Mouse (Mus musculus): ENCODE data around the gene Rpl36. TPM values are rescaled to one million over a fixed set of nuclear protein-coding genes. Genes with fewer than 3 reads are reported as not detected.

The Rpl36 gene
- polyA plus RNA-seq, 1 experiment = 1,247 TPM

DNA sequence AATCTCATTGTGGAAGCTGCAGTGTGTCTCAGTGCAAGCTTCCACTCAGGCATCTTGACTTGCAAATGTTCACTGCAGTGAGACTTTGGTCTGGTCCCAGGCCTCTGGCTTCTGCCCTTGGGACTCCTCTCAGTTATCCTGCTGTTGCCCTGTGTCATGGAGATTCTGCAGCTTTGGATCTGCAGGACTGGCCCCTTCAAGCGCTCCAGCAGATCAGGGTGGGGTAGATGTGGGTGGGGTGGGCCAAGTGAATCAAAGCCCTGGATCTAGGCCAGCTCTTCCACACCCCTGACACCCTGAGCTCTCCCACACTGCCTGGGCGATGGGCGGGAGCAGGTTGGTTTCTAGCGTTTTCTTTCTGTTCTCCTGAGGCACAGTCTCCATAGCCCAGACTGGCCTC lies 18.6 kb downstream of the Rpl36 start:
- WGBS = 59% methylated on average over 4 of the region's 4 CpGs
- DNase-seq = no peak
- H3K4me3 ChIP-seq (replicated peaks; ENCODE audit: extremely low read depth, low read depth, low read length) = no peak overlapping the region
- H3K4me1 ChIP-seq (ENCODE audit: control insufficient read depth, insufficient read depth, low read length) = peaks cover 3% of the 10 kb centered on the region
- TF ChIP-seq POLR2A (IDR thresholded peaks at IDR 0.05; ENCODE audit: borderline replicate concordance, extremely low read depth, low read depth, low read length) = no peak

DNA sequence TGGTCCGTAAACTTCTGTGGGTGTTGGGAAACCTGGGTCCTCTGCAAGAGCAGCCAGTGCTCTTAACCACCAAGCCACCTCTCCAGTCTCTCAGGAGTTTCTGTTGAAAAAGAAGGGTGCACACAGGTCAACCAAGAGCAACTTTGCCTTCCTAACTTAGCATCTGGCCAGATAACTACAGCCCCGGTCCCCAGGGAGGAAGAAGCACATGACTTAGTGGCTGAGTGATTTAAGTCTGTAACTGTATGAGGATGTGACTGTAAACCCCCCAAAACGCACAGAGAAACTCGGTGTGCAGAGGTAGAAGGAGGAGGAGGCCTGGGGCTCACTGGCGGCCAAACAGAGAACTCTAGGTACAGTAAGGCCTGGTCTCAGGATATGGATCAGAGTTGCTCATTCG lies 20.8 kb downstream of the Rpl36 start:
- no peaks in the 10 kb centered on the region for H3K4me1 ChIP-seq (ENCODE audit: control insufficient read depth, insufficient read depth, low read length)
- TF ChIP-seq CTCF (IDR thresholded peaks at IDR 0.05; ENCODE audit: insufficient read depth, low read length) = no peak
- TF ChIP-seq POLR2A (IDR thresholded peaks at IDR 0.05; ENCODE audit: borderline replicate concordance, extremely low read depth, low read depth, low read length) = no peak
- H3K4me3 ChIP-seq (replicated peaks; ENCODE audit: extremely low read depth, low read depth, low read length) = no peak overlapping the region
- no peak for DNase-seq
- 73% methylated on average over 6 of the region's 6 CpGs for WGBS

- no peak overlapping the region for H3K4me3 ChIP-seq (replicated peaks; ENCODE audit: extremely low read depth, low read depth, low read length)
- 82% methylated on average over 4 of the region's 4 CpGs for WGBS
- no peaks in the 10 kb centered on the region for H3K4me1 ChIP-seq (ENCODE audit: control insufficient read depth, insufficient read depth, low read length)
- DNase-seq = no peak
- TF ChIP-seq POLR2A (IDR thresholded peaks at IDR 0.05; ENCODE audit: borderline replicate concordance, extremely low read depth, low read depth, low read length) (no peak), CTCF (IDR thresholded peaks at IDR 0.05; ENCODE audit: insufficient read depth, low read length) (no peak)
Observed at GRCm38 (mm10) chr17:56643237-56643636, 30.0 kb downstream of the Rpl36 start.

DNA sequence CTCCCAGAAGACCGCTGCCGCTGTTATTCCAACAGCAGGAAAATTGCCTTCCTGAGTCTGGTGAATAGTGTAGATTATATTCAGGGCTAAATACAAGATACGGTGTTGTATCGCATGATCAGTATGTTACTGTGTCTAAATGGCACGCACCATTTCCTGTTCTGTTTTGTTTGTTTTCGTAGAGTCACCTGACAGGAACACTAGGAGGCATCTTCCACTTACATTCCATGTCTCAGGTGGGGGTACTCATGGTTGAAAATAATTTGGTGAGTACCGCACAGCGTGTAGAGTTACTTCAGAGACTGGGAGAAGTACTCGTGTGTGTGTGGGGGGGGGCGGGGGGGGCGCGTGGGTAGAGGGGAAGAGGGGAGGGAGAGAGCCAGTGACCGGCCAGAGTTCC lies 34.3 kb downstream of the Rpl36 start:
- DNase-seq = no peak
- TF ChIP-seq POLR2A (IDR thresholded peaks at IDR 0.05; ENCODE audit: borderline replicate concordance, extremely low read depth, low read depth, low read length) (no peak), CTCF (IDR thresholded peaks at IDR 0.05; ENCODE audit: insufficient read depth, low read length) (no peak)
- Histone ChIP-seq H3K4me1 (ENCODE audit: control insufficient read depth, insufficient read depth, low read length) (no peaks in the 10 kb centered on the region), H3K4me3 (replicated peaks; ENCODE audit: extremely low read depth, low read depth, low read length) (no peak overlapping the region)
- 22% methylated on average over 13 of the region's 13 CpGs for WGBS

- WGBS = 26% methylated on average over 10 of the region's 10 CpGs
- no peaks in the 10 kb centered on the region for H3K4me1 ChIP-seq (ENCODE audit: control insufficient read depth, insufficient read depth, low read length)
- DNase-seq = no peak
- TF ChIP-seq POLR2A (IDR thresholded peaks at IDR 0.05; ENCODE audit: borderline replicate concordance, extremely low read depth, low read depth, low read length) (no peak), CTCF (IDR thresholded peaks at IDR 0.05; ENCODE audit: insufficient read depth, low read length) (no peak)
- H3K4me3 ChIP-seq (replicated peaks; ENCODE audit: extremely low read depth, low read depth, low read length) = no peak overlapping the region
Observed at GRCm38 (mm10) chr17:56651801-56652200, 38.6 kb downstream of the Rpl36 start.

DNA sequence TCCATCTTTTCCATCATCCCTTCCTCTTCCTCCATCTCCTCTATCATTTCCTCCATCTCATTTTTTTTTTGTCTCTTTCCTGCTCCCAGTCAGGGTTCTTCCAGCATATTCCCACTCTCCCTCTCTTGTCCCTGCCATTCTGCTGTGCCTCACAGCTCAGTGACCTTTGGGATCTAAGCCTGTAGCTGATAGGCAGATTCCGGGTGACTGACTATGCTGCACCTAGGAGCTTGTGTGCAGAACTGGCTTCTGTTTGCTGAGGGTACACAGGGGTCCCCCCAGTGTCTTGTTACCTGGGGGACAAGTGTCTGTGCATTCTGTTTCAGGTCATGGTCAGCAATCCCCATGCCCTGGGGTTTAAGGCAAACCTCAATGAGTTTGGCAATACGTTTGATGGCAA lies 41.6 kb downstream of the Rpl36 start:
- H3K4me3 ChIP-seq (replicated peaks; ENCODE audit: extremely low read depth, low read depth, low read length) = no peak overlapping the region
- 60% methylated on average over 2 of the region's 2 CpGs for WGBS
- no peaks in the 10 kb centered on the region for H3K4me1 ChIP-seq (ENCODE audit: control insufficient read depth, insufficient read depth, low read length)
- DNase-seq = no peak
- no peak for TF ChIP-seq CTCF (IDR thresholded peaks at IDR 0.05; ENCODE audit: insufficient read depth, low read length)
- TF ChIP-seq POLR2A (IDR thresholded peaks at IDR 0.05; ENCODE audit: borderline replicate concordance, extremely low read depth, low read depth, low read length) = no peak

DNA sequence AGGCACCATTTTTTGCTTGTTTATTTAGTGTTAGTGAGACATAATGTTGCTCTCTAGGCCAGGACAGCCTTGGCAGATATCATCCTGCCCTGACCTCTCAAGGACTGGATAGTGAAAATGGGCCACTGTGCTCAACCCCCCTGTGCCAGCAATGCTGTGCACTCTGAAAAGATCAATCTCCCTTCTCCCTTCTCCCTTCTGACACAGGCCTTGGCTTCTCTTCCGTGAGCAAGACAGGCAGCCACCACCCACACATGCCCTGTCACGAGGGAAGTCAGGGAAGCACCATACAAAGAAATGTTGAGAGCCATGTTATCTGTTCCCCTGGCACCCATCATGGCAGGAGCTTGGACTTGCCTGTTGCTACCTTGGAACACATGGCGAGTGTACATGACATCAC lies 42.1 kb downstream of the Rpl36 start:
- Histone ChIP-seq H3K4me1 (ENCODE audit: control insufficient read depth, insufficient read depth, low read length) (no peaks in the 10 kb centered on the region), H3K4me3 (replicated peaks; ENCODE audit: extremely low read depth, low read depth, low read length) (no peak overlapping the region)
- TF ChIP-seq POLR2A (IDR thresholded peaks at IDR 0.05; ENCODE audit: borderline replicate concordance, extremely low read depth, low read depth, low read length) (no peak), CTCF (IDR thresholded peaks at IDR 0.05; ENCODE audit: insufficient read depth, low read length) (no peak)
- no peak for DNase-seq
- 69% methylated on average over 3 of the region's 3 CpGs for WGBS

DNA sequence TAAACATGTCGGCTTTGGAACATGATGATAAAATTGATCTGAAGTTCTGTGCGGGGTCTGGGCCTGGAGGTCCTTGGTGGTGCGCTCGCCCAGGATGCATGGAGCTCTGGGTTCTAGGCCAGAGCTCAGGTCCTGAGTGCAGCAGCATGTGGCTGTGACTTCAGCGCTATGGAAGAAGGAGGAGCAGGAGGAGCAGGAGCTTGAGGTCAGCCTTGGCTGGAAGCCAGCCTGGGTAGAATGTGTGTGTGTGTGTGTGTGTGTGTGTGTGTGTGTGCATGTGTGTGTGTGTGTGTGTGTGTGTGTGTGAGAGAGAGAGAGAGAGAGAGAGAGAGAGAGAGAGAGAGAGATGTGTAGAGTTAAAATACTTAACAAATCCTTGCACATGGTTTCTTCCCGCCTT lies 43.0 kb downstream of the Rpl36 start:
- 75% methylated on average over 6 of the region's 6 CpGs for WGBS
- TF ChIP-seq CTCF (IDR thresholded peaks at IDR 0.05; ENCODE audit: insufficient read depth, low read length) = no peak
- H3K4me3 ChIP-seq (replicated peaks; ENCODE audit: extremely low read depth, low read depth, low read length) = no peak overlapping the region
- H3K4me1 ChIP-seq (ENCODE audit: control insufficient read depth, insufficient read depth, low read length) = no peaks in the 10 kb centered on the region
- no peak for DNase-seq

GRCm38 (mm10) chr17:56663659-56664058 lies 50.4 kb downstream of the Rpl36 start:
- WGBS = 40% methylated on average over 3 of the region's 3 CpGs
- no peak for DNase-seq
- Histone ChIP-seq H3K4me3 (replicated peaks; ENCODE audit: extremely low read depth, low read depth, low read length) (no peak overlapping the region), H3K4me1 (ENCODE audit: control insufficient read depth, insufficient read depth, low read length) (no peaks in the 10 kb centered on the region)
- TF ChIP-seq POLR2A (IDR thresholded peaks at IDR 0.05; ENCODE audit: borderline replicate concordance, extremely low read depth, low read depth, low read length) = no peak
- TF ChIP-seq CTCF (IDR thresholded peaks at IDR 0.05; ENCODE audit: insufficient read depth, low read length) = no peak

Other genes starting within 250 kb of the Rpl36 start
- gene Ptprs, start 136.9 kb upstream of the Rpl36 start, polyA plus RNA-seq (2012; rRNA removed) = 128 and 171 TPM in 2 replicates
- 0.17 and 0.22 TPM in 2 replicates for gene Znrf4, start 101.0 kb upstream of the Rpl36 start, polyA plus RNA-seq (2012; rRNA removed)
- 10.2 and 16.7 TPM in 2 replicates for gene Gm20219, start 59.0 kb upstream of the Rpl36 start, polyA plus RNA-seq (2012; rRNA removed)
- gene Safb2, start 28.8 kb upstream of the Rpl36 start, polyA plus RNA-seq (2012; rRNA removed) = 92.1 and 99.5 TPM in 2 replicates
- 102 and 115 TPM in 2 replicates for gene Safb, start 28.6 kb upstream of the Rpl36 start, polyA plus RNA-seq (2012; rRNA removed)
- gene 2410015M20Rik, start 3.6 kb upstream of the Rpl36 start, polyA plus RNA-seq (2012; rRNA removed) = 81.7 and 104 TPM in 2 replicates
- 48.9 and 53.9 TPM in 2 replicates for gene Lonp1, start 13.5 kb downstream of the Rpl36 start, polyA plus RNA-seq (2012; rRNA removed)
- gene Catsperd, start 14.7 kb downstream of the Rpl36 start, polyA plus RNA-seq (2012; rRNA removed) = 0.16 and 0.43 TPM in 2 replicates
- gene Ranbp3, start 59.9 kb downstream of the Rpl36 start, polyA plus RNA-seq (2012; rRNA removed) = 69.0 and 74.2 TPM in 2 replicates
- 348 and 393 TPM in 2 replicates for gene Ndufa11, start 104.4 kb downstream of the Rpl36 start, polyA plus RNA-seq (2012; rRNA removed)
- gene Vmac, start 104.6 kb downstream of the Rpl36 start, polyA plus RNA-seq (2012; rRNA removed) = 31.9 and 32.4 TPM in 2 replicates
- 17.3 and 23.2 TPM in 2 replicates for gene Nrtn, start 144.1 kb downstream of the Rpl36 start, polyA plus RNA-seq (2012; rRNA removed)
- gene Dus3l, start 151.3 kb downstream of the Rpl36 start, polyA plus RNA-seq (2012; rRNA removed) = 81.7 and 84.5 TPM in 2 replicates
- 1.6 and 2.2 TPM in 2 replicates for gene Prr22, start 156.8 kb downstream of the Rpl36 start, polyA plus RNA-seq (2012; rRNA removed)
- gene Rfx2, start 217.6 kb downstream of the Rpl36 start, polyA plus RNA-seq (2012; rRNA removed) = 24.1 and 27.2 TPM in 2 replicates